Mouse (Mus musculus) embryonic facial prominence, embryonic 10.5 days (tissue): ENCODE data around the gene Hacd1. TPM values are rescaled to one million over a fixed set of nuclear protein-coding genes. Genes with fewer than 3 reads are reported as not detected.

Experiments used
- polyA plus RNA-seq: library from polyadenylated mRNA; unstranded; fragments of >200 nt; fragmentation: Nextera tagmentation; extraction: Ambion mirVana; gene quantifications from 2 replicates; pipeline ENCODE4 v1.2.1, GENCODE M21; 2016

Hacd1 gene
- polyA plus RNA-seq, 1 experiment from 2014 or later: 38.9 TPM

Other genes starting within 250 kb of the Hacd1 start
- 78.2 and 86.8 TPM in 2 replicates for gene Stam, start 18.0 kb upstream of the Hacd1 start, polyA plus RNA-seq
- 0.04 TPM in 1 of 2 replicates, not detected in the other for gene Tmem236, start 118.4 kb upstream of the Hacd1 start, polyA plus RNA-seq
- 1.5 and 2.2 TPM in 2 replicates for gene Mrc1, start 173.3 kb upstream of the Hacd1 start, polyA plus RNA-seq